Mouse (Mus musculus) liver, embryonic 14.5 days (tissue): ENCODE measurements around the gene Gab2.

ENCODE experiments used
- CTCF ChIP-seq: IDR thresholded peaks from 2 replicates; pipeline ENCODE4 v1.5.1; 2016; ENCODE audit warnings: antibody characterized with exemption, low read depth, control low read depth
- EP300 ChIP-seq: IDR thresholded peaks from 2 replicates; pipeline ENCODE4 v1.6.1; 2016; ENCODE audit warnings: antibody characterized with exemption, low read depth

DNA sequence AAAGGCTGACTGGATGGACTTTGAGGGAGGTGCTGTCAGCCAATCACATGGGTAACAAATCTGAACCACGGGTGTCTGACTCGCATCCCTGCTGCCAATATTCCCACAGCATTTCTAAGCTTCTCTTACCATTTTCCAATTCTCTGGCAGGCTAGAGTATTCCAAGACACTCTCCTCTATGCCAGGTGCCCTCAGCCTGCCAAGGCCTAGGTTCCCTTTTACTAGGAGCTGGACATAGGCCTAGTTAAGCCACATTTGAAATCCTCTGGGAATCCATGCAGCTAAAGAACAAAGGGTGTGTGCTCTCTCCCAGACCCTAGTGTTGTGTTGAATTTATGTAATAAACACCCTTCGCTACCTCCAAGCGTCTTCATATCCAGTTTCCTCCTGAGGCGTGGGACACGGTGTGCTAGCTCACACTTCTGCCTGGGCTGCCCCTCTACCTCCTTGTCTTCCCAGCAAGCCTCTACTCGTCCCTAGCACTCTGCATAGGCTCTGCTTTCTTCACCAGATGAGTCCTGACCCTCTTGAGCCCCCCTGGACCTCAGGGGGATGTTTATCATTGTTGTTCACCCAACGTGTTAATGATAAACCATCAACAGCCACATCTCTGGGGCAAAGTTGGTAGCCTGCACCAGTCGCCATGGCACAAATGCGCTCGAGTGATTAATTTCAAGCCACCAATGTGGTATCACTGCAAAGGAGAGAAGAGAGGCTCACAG, 270.6 kb downstream of the Gab2 start:
- no peak for TF ChIP-seq EP300
- TF ChIP-seq CTCF: no peak
